Comparison of ENCODE assay signal across 18 mouse cellular contexts in genomic region chr12:100742468-100742867, GRCm38 (mm10).
"Had no signal": no experiment of that assay in that cellular context is flagged by ENCODE, and none has a peak within 500 bp of the region (broad histone marks: within the 10 kb centered on the region; RNA-seq: fewer than 3 reads in every experiment).

No protein-coding gene starts in this region.

- H3K4me1 ChIP-seq: liver, embryonic 15.5 days; lung, embryonic 15.5 days; midbrain, embryonic 13.5 days; midbrain, embryonic 15.5 days; neural tube, embryonic 12.5 days; stomach, embryonic 15.5 days had no signal

- ATAC-seq: liver, postnatal 0 days; lung, postnatal 0 days; midbrain, embryonic 13.5 days; midbrain, embryonic 15.5 days had no signal

- H3K36me3 ChIP-seq: liver, embryonic 15.5 days; lung, embryonic 15.5 days; midbrain, embryonic 13.5 days; midbrain, embryonic 15.5 days; neural tube, embryonic 12.5 days; stomach, embryonic 15.5 days had no signal

- DNase-seq: liver, postnatal 0 days; lung, adult 2 months; lung, postnatal 14 days; lung, postnatal 36 days; right cerebral cortex, postnatal 14 days; thymus, adult 2 months; thymus, postnatal 25 days; thymus, postnatal 4 days had no signal

- H3K4me3 ChIP-seq: liver, embryonic 15.5 days; lung, embryonic 15.5 days; megakaryocyte, embryonic 14.5 days; midbrain, embryonic 13.5 days; midbrain, embryonic 15.5 days; neural tube, embryonic 12.5 days; stomach, embryonic 15.5 days had no signal

- H3K27ac ChIP-seq: liver, embryonic 15.5 days; lung, embryonic 15.5 days; macrophage; midbrain, embryonic 13.5 days; midbrain, embryonic 15.5 days; neural tube, embryonic 12.5 days; stomach, embryonic 15.5 days; stomach, postnatal 0 days had no signal

- H3K27me3 ChIP-seq: liver, embryonic 15.5 days; lung, embryonic 15.5 days; megakaryocyte, embryonic 14.5 days; midbrain, embryonic 13.5 days; midbrain, embryonic 15.5 days; neural tube, embryonic 12.5 days; stomach, embryonic 15.5 days had no signal

- H3K9me3 ChIP-seq: liver, embryonic 15.5 days; lung, embryonic 15.5 days; midbrain, embryonic 13.5 days; midbrain, embryonic 15.5 days; neural tube, embryonic 12.5 days; stomach, embryonic 15.5 days had no signal
